ENCODE assay signal across 12 mouse cellular contexts in genomic region chr3:97203880-97204279, GRCm38 (mm10). TPM values are rescaled to one million over a fixed set of nuclear protein-coding genes. Genes with fewer than 3 reads are reported as not detected.
DNase-seq lines count a peak whose midpoint lies in the region; ATAC-seq and TF ChIP-seq lines count a peak whose summit lies in the region.
"Had no signal": no experiment of that assay in that cellular context is flagged by ENCODE, and none has a peak within 500 bp of the region (broad histone marks: within the 10 kb centered on the region; RNA-seq: fewer than 3 reads in every experiment).

No protein-coding gene starts in this region.

- WGBS in cerebellum, adult 2 months, result 81% methylated on average over 14 of the region's 14 CpGs
- WGBS in forebrain, embryonic 15.5 days, result 82% methylated on average over 14 of the region's 14 CpGs

- DNase-seq in gastrocnemius, adult 2 months, result no peak
- DNase-seq in gastrocnemius, postnatal 14 days, result no peak
- peak; percentile 91 for DNase-seq in A20 (ENCODE audit: low read depth, low spot score)
- DNase-seq in splenic B cell, adult 2 months (ENCODE audit: low read depth, low spot score), result peak; percentile 83
- no peak for DNase-seq in cerebellum, adult 2 months
- no peak for DNase-seq in adrenal gland, postnatal 4 days (ENCODE audit: low spot score in 2 of 2)
- DNase-seq: right cerebral cortex, postnatal 4 days had no signal

- TF ChIP-seq POLR2A in cerebellum, adult 2 months (IDR thresholded peaks at IDR 0.05; ENCODE audit: borderline replicate concordance, insufficient read depth, low read length), result no peak

- H3K27ac ChIP-seq in gastrocnemius, adult 2 months, result peak overlapping the region; percentile 28
- H3K27ac ChIP-seq in cerebellum, adult 2 months (ENCODE audit: insufficient read depth, low read length), result no peak overlapping the region
- no peak overlapping the region for H3K27ac ChIP-seq in forebrain, embryonic 15.5 days (replicated peaks)
- H3K27ac ChIP-seq: liver, embryonic 14.5 days had no signal

- H3K4me2 ChIP-seq in forebrain, embryonic 15.5 days (replicated peaks), result no peak overlapping the region

- intact Hi-C loops in gastrocnemius, adult 2 months (cut with DNase I), result no loop called here
- intact Hi-C loops in gastrocnemius, postnatal 14 days (cut with DNase I; ENCODE audit: low total_unique reads), result loop anchor here (2.0 kb wide), 1 partner anchor 133 kb away; no protein-coding TSS in a partner anchor

- H3K4me1 ChIP-seq in cerebellum, adult 2 months (ENCODE audit: control insufficient read depth, insufficient read depth, low read length), result peaks cover 4% of the 10 kb centered on the region; the same call in 1 of the 2 replicates
- H3K4me1 ChIP-seq in forebrain, embryonic 15.5 days, result no peaks in the 10 kb centered on the region

- no peaks in the 10 kb centered on the region for H3K9me3 ChIP-seq in forebrain, embryonic 15.5 days

- no peak overlapping the region for H3K9ac ChIP-seq in forebrain, embryonic 15.5 days (replicated peaks)
- H3K9ac ChIP-seq: liver, embryonic 14.5 days had no signal

- H3K4me3 ChIP-seq in gastrocnemius, adult 2 months, result 0 out of 2 replicates have a peak overlapping the region, but pooled peaks have one; percentile 21
- no peak overlapping the region for H3K4me3 ChIP-seq in cerebellum, adult 2 months (replicated peaks; ENCODE audit: insufficient read depth, low read depth, low read length)
- H3K4me3 ChIP-seq in forebrain, embryonic 15.5 days, result no peak overlapping the region

- H3K27me3 ChIP-seq in splenic B cell, adult 2 months (ENCODE audit: control insufficient read depth, insufficient read depth, low read length, poor library complexity, severe bottlenecking), result no peaks in the 10 kb centered on the region
- no peaks in the 10 kb centered on the region for H3K27me3 ChIP-seq in cerebellum, adult 2 months (ENCODE audit: control insufficient read depth, insufficient read depth, low read length)
- H3K27me3 ChIP-seq in forebrain, embryonic 15.5 days, result no peaks in the 10 kb centered on the region

- TF ChIP-seq CTCF in gastrocnemius, adult 2 months (IDR thresholded peaks at IDR 0.05), result no peak
- no peak for TF ChIP-seq CTCF in cerebellum, adult 2 months (IDR thresholded peaks at IDR 0.05; ENCODE audit: borderline replicate concordance, insufficient read depth, low read depth, low read length)

- peak; percentile 84 for ATAC-seq in granulocyte monocyte progenitor cell, adult 5-6 weeks (replicated peaks; ENCODE audit: poor library complexity, severe bottlenecking)
- no peak for ATAC-seq in forebrain, embryonic 15.5 days (replicated peaks)
- ATAC-seq: inflammation-experienced regulatory T-cells, adult 6 months; midbrain, embryonic 16.5 days had no signal

- H3K36me3 ChIP-seq in splenic B cell, adult 2 months (ENCODE audit: control insufficient read depth, insufficient read depth, low read length, poor library complexity, severe bottlenecking), result no peaks in the 10 kb centered on the region
- peaks cover 53% of the 10 kb centered on the region for H3K36me3 ChIP-seq in forebrain, embryonic 15.5 days

RNA-seq across cellular contexts. Expression of gene Acp6, which starts 45.3 kb away (rescaled TPM):
- 10 to 100 TPM; 23.5 to 27.0 TPM for total RNA-seq in gastrocnemius, adult 2 months (2021)
- total RNA-seq in gastrocnemius, postnatal 14 days (2021), result 10 to 100 TPM; 16.3 to 16.9 TPM
- 51.8 and 65.2 TPM in 2 replicates for total RNA-seq in granulocyte monocyte progenitor cell, adult 5-6 weeks (2014; fragmentation: Nextera tagmentation)
- 20.3 and 22.9 TPM in 2 replicates for total RNA-seq in granulocyte monocyte progenitor cell, adult 5-6 weeks (2017)
- 42.4 and 43.8 TPM in 2 replicates for polyA plus RNA-seq in cerebellum, adult 2 months (2012; rRNA removed)
- 25.1 and 26.6 TPM in 2 replicates for polyA plus RNA-seq in forebrain, embryonic 15.5 days (2015; fragmentation: Nextera tagmentation; extraction: Ambion mirVana)
- 10 to 100 TPM; 43.5 to 50.8 TPM for total RNA-seq in adrenal gland, postnatal 4 days (2021)

Comparison
In these comparisons a context has a peak if more than half of its experiments do, and no peak if none do; other contexts are left out.
1. DNase-seq: peak in A20 (single experiment) and splenic B cell, adult 2 months (single experiment); none in gastrocnemius, adult 2 months (single experiment), gastrocnemius, postnatal 14 days (single experiment), cerebellum, adult 2 months (0 of 2) and adrenal gland, postnatal 4 days (0 of 2).